Mouse (Mus musculus): ENCODE measurements at regions not wholly inside any gene's neighbourhood (a gene's known extent, or its start where the extent isn't known, plus 50 kb on each side); places are given as distances from the start of the nearest gene placed in this dataset.

DNA sequence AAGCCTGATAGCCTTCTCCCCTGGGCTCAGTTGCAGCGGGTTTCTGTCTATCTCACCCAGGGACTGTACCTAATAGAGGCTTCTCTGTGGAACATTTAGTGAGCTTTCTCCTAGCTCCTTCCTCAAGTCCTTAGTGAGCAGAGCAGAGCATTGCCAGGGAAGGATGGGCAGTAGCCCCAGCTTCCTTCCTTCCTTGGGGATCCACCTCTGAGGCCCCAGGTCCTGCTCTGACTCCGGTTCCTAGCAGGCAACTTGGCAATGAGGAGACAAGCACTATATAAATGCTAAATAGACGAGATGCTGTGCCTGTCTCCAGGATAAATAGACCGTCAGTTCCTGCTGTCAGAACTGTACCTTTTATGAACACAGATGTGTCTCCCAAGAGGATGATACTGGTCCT is 326.9 kb upstream of the Camk1g start:
- TF ChIP-seq USF1 (IDR thresholded peaks at IDR 0.05; ENCODE audit: low read depth) (no peak), SRF (IDR thresholded peaks at IDR 0.05; ENCODE audit: control insufficient read depth, insufficient read length, low read depth) (no peak), POLR2A (IDR thresholded peaks at IDR 0.05; ENCODE audit: insufficient read length, low read depth) (no peak), POLR2AphosphoS2 (IDR thresholded peaks at IDR 0.05; ENCODE audit: insufficient read length, low read depth) (no peak), MYOD1 (IDR thresholded peaks at IDR 0.05; ENCODE audit: control insufficient read depth in 1 of 3, insufficient read length in 2 of 3, low read depth in 2 of 3) (no peak), TCF12 (IDR thresholded peaks at IDR 0.05; ENCODE audit: insufficient read depth, poor library complexity, severe bottlenecking) (no peak)

Data from myocyte (in vitro differentiated cells).